Mouse (Mus musculus) sigmoid colon, adult 10 weeks (tissue): ENCODE data around the gene Adgrf3. TPM values are rescaled to one million over a fixed set of nuclear protein-coding genes. Genes with fewer than 3 reads are reported as not detected.

Source experiments
- polyA plus RNA-seq: library from polyadenylated mRNA; stranded (reverse); fragments of 350-450 nt; fragmentation: Illumina TruSeq; extraction: RNeasy Lipid Tissue Mini Kit (QIAGEN cat#74804); gene quantifications from one replicate; pipeline ENCODE4 v1.2.3, GENCODE M21; 2014; ENCODE audit warnings: low read depth, low replicate concordance

The Adgrf3 gene
- not detected for polyA plus RNA-seq

DNA sequence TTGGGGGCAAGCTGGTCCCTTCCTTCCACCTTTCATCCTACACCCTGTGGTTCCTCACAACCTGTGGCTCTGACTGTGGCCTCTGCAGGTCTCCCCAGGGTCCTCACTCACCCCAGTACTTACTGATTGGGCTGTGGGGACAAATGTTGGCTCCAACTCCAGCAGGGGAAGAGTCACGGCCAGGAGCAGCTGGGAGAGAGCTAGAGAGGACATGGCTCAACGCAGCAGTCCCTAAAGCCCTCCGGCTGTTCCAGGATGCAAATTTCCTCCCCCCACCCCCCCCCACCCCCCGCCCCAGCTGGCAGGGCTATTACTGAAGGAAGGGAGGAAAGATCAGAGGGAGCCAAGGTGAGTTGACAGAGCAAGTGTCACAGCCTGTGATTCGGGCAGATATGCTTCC, at the start of gene Adgrf3:
TSS of gene Adgrf3 (minus strand) at position 230 of the 400 bp plus-strand sequence.

DNA sequence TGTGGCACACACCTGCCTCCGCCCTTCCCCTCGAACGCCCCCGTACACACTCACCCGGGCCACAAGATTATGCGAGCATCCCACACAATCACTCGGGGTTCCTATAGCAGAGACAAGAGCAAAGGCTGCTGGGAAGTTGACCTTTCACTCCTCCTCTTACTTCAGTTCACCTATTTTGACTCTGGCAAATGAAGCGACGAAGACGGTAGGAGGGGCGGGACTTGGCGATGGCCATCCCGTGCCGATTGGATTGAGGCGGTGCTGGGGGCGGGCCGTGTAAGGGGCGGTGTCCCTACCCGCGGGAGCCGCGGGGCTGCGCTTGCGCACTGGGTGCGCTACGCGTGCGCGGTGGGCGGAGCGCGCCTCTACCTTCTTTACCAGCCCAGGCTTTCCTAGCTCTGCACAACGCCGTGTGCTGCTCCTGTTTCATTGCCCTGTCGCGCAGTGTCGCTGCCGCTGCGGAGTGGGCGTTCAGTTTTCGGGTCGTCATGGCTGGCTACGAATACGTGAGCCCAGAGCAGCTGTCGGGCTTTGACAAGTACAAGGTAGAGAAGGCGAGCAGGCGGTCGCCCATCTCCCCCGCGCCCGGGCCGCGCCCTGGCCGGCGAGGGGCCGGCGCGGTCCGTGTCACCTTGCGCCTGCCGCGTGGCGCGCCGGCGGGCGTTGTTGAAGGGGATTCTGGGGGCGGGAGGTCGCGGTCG, 26.9 kb upstream of the Adgrf3 start, which contains the start of gene Selenoi:
TSS of gene Selenoi (plus strand) at position 311 of the 701 bp plus-strand sequence.

DNA sequence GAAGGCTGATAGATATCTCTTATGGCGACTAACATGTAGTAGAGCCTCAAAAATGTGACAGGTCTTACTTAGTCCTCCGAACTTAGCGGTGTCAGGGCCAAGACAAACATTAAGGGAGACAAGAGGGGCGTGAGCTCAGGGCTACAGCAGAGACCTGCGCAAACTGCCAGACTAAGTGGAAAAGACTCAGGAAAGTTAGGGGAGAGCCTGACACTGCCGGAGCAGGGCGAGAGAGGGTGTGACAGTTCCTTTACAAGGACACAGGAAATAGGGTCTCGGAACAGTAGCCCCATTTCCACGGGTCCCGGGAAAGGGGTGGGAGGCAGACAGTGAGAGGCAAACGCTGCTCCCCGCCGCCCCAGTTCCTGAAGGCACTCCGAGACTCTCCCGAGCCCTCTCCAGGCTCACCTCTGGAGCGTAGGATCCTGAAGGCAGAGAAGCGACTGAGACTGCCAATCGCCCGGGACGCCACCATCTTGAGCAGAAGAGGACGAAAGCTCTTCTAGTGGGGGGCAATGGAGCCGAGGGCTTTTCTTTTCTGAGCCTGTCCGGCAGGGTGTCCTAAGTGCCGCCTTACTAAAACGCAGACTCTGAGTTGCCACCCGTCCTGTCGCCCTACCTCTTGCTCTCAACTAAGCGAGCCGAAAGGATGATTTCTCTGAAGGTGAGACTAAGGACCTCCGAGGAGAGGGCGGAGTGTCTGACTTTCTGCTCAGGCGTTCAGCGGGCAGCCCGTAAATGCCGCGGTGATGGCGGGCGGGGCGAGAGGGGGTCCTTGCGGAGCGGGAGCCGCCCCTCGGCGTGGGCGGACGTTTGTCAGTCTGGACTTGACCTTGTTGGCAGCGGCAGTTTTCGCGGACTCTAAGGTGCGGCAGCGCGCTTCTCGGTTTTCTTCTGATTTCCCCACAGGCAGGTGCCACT, 50.8 kb downstream of the Adgrf3 start, which contains the start of the genes Hadha and Hadhb:
TSS of gene Hadha (minus strand) at position 689 of the 921 bp plus-strand sequence.
TSS of gene Hadhb (plus strand) at position 775 of the 921 bp plus-strand sequence.

Other genes starting within 250 kb of the Adgrf3 start
- not detected for gene Il6, start 192.6 kb downstream of the Adgrf3 start, polyA plus RNA-seq
- 36.4 TPM for gene Tyms, start 132.1 kb downstream of the Adgrf3 start, polyA plus RNA-seq
- gene Garem2, start 100.6 kb downstream of the Adgrf3 start, polyA plus RNA-seq: not detected
- gene 3110082J24Rik, start 99.6 kb downstream of the Adgrf3 start, polyA plus RNA-seq: not detected
- gene Hadha, start 50.6 kb downstream of the Adgrf3 start, polyA plus RNA-seq: 189 TPM
- 759 TPM for gene Hadhb, start 50.5 kb downstream of the Adgrf3 start, polyA plus RNA-seq
- 97.4 TPM for gene Selenoi, start 26.9 kb upstream of the Adgrf3 start, polyA plus RNA-seq
- gene Drc1, start 75.7 kb upstream of the Adgrf3 start, polyA plus RNA-seq: 1.0 TPM